ENCODE assay signal across 25 mouse cellular contexts in the genomic region with DNA sequence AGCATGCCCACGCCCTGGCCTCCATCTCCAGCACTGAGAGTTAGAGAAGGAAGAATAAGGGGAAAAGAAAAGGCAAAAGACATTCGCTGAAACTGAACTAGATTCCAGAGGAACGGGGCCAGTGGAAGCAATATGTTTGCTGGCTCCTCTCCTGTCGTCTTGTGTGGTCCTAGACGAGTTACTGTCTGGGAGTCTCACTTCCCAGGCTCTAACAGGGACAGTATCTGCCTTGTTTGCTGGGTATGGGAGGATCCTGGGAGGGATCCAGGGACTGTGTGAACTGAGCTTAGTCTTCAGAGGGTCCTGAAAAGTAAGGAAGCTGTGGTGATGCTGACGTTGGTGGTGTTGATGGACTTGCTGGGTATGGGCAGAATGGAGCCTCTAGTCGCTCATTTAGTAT. TPM values are rescaled to one million over a fixed set of nuclear protein-coding genes. Genes with fewer than 3 reads are reported as not detected.
DNase-seq lines count a peak whose midpoint lies in the region; ATAC-seq and TF ChIP-seq lines count a peak whose summit lies in the region.
"Had no signal": no experiment of that assay in that cellular context is flagged by ENCODE, and none has a peak within 500 bp of the region (broad histone marks: within the 10 kb centered on the region; RNA-seq: fewer than 3 reads in every experiment).

No protein-coding gene starts in this region.

- no peaks in the 10 kb centered on the region for H3K36me3 ChIP-seq in forebrain, postnatal 0 days (ENCODE audit: insufficient read depth)
- H3K36me3 ChIP-seq in forebrain, embryonic 12.5 days (replicated peaks) = no peaks in the 10 kb centered on the region
- no peaks in the 10 kb centered on the region for H3K36me3 ChIP-seq in hindbrain, postnatal 0 days (ENCODE audit: insufficient read depth, low read length)
- H3K36me3 ChIP-seq in hindbrain, embryonic 13.5 days = no peaks in the 10 kb centered on the region
- H3K36me3 ChIP-seq in lung, embryonic 14.5 days (ENCODE audit: insufficient read depth) = no peaks in the 10 kb centered on the region
- H3K36me3 ChIP-seq in stomach, embryonic 16.5 days (ENCODE audit: control insufficient read depth, insufficient read depth, low read length) = no peaks in the 10 kb centered on the region
- H3K36me3 ChIP-seq: forebrain, embryonic 15.5 days; G1E; hindbrain, embryonic 10.5 days; limb, embryonic 12.5 days; liver, embryonic 15.5 days; midbrain, embryonic 13.5 days; neural tube, embryonic 13.5 days had no signal

- WGBS in forebrain, postnatal 0 days = 59% methylated on average over 7 of the region's 7 CpGs
- 82% methylated on average over 7 of the region's 7 CpGs for WGBS in forebrain, embryonic 12.5 days
- WGBS in hindbrain, postnatal 0 days = 67% methylated on average over 7 of the region's 7 CpGs
- WGBS in hindbrain, embryonic 13.5 days = 81% methylated on average over 7 of the region's 7 CpGs
- 57% methylated on average over 7 of the region's 7 CpGs for WGBS in lung, embryonic 14.5 days
- 70% methylated on average over 7 of the region's 7 CpGs for WGBS in stomach, embryonic 16.5 days

- no peak overlapping the region for H3K4me2 ChIP-seq in forebrain, postnatal 0 days (ENCODE audit: low read depth)
- no peak overlapping the region for H3K4me2 ChIP-seq in forebrain, embryonic 12.5 days
- no peak overlapping the region for H3K4me2 ChIP-seq in hindbrain, postnatal 0 days (ENCODE audit: low read depth, low read length)
- H3K4me2 ChIP-seq in hindbrain, embryonic 13.5 days = no peak overlapping the region
- no peak overlapping the region for H3K4me2 ChIP-seq in lung, embryonic 14.5 days
- no peak overlapping the region for H3K4me2 ChIP-seq in stomach, embryonic 16.5 days (ENCODE audit: low read depth, low read length)
- H3K4me2 ChIP-seq: forebrain, embryonic 15.5 days; limb, embryonic 12.5 days; liver, embryonic 15.5 days; midbrain, embryonic 13.5 days; neural tube, embryonic 13.5 days had no signal

- H3K4me3 ChIP-seq in forebrain, postnatal 0 days (ENCODE audit: low read depth, low read length) = no peak overlapping the region
- no peak overlapping the region for H3K4me3 ChIP-seq in forebrain, embryonic 12.5 days (replicated peaks)
- H3K4me3 ChIP-seq in hindbrain, postnatal 0 days (ENCODE audit: low read length) = no peak overlapping the region
- no peak overlapping the region for H3K4me3 ChIP-seq in hindbrain, embryonic 13.5 days
- H3K4me3 ChIP-seq in lung, embryonic 14.5 days (ENCODE audit: low read depth, low read length) = no peak overlapping the region
- H3K4me3 ChIP-seq in stomach, embryonic 16.5 days (replicated peaks; ENCODE audit: low read length) = no peak overlapping the region
- H3K4me3 ChIP-seq: forebrain, embryonic 15.5 days; hindbrain, embryonic 10.5 days; left cerebral cortex, adult 2 months; limb, embryonic 12.5 days; liver, embryonic 15.5 days; megakaryocyte, embryonic 14.5 days; midbrain, embryonic 13.5 days; neural tube, embryonic 13.5 days had no signal

- TF ChIP-seq CTCF in forebrain, postnatal 0 days (IDR thresholded peaks at IDR 0.05; ENCODE audit: low read depth) = no peak
- TF ChIP-seq CTCF in hindbrain, postnatal 0 days (IDR thresholded peaks at IDR 0.05; ENCODE audit: low read depth) = no peak
- TF ChIP-seq CTCF in lung, embryonic 14.5 days (IDR thresholded peaks at IDR 0.05; ENCODE audit: low read depth) = no peak

- peak; percentile 56 for DNase-seq in forebrain, postnatal 0 days
- no peak for DNase-seq in hindbrain, postnatal 0 days (ENCODE audit: low spot score)
- DNase-seq in lung, embryonic 14.5 days = peak; percentile 58
- DNase-seq in lung, adult 18-20 months = no peak
- no peak for DNase-seq in left cerebral cortex, adult 18-20 months (ENCODE audit: low spot score in 2 of 2)
- DNase-seq: adrenal gland, adult 8-10 months; cerebellum, adult 2 months; cerebellum, postnatal 14 days; gastrocnemius, postnatal 10 days; thymus, adult 2 months; thymus, postnatal 36 days had no signal

- no peak for ATAC-seq in forebrain, postnatal 0 days
- no peak for ATAC-seq in forebrain, embryonic 12.5 days (ENCODE audit: low FRiP score)
- ATAC-seq in hindbrain, postnatal 0 days = peak; percentile 56; the same call in 1 of the 2 replicates
- no peak for ATAC-seq in hindbrain, embryonic 13.5 days (ENCODE audit: low FRiP score)
- ATAC-seq in lung, embryonic 14.5 days (ENCODE audit: insufficient read depth) = peak; percentile 69; the same call in 1 of the 2 replicates
- ATAC-seq in stomach, embryonic 16.5 days (ENCODE audit: insufficient read depth, low FRiP score) = peak; percentile 30; the same call in 1 of the 2 replicates
- ATAC-seq: forebrain, embryonic 15.5 days; hindbrain, embryonic 16.5 days; intestine, postnatal 0 days; midbrain, embryonic 13.5 days had no signal

- H3K9me3 ChIP-seq in forebrain, postnatal 0 days (ENCODE audit: low read length) = no peaks in the 10 kb centered on the region
- H3K9me3 ChIP-seq in forebrain, embryonic 12.5 days = no peaks in the 10 kb centered on the region
- no peaks in the 10 kb centered on the region for H3K9me3 ChIP-seq in hindbrain, postnatal 0 days (ENCODE audit: low read length)
- no peaks in the 10 kb centered on the region for H3K9me3 ChIP-seq in hindbrain, embryonic 13.5 days
- H3K9me3 ChIP-seq in lung, embryonic 14.5 days (ENCODE audit: low read depth, low read length) = no peaks in the 10 kb centered on the region
- no peaks in the 10 kb centered on the region for H3K9me3 ChIP-seq in stomach, embryonic 16.5 days (replicated peaks; ENCODE audit: control insufficient read depth, low read length)
- H3K9me3 ChIP-seq: forebrain, embryonic 15.5 days; G1E; hindbrain, embryonic 10.5 days; limb, embryonic 12.5 days; liver, embryonic 15.5 days; megakaryocyte, embryonic 14.5 days; midbrain, embryonic 13.5 days; neural tube, embryonic 13.5 days had no signal

- no peaks in the 10 kb centered on the region for H3K27me3 ChIP-seq in forebrain, postnatal 0 days (ENCODE audit: insufficient read depth, low read length)
- H3K27me3 ChIP-seq in forebrain, embryonic 12.5 days = no peaks in the 10 kb centered on the region
- H3K27me3 ChIP-seq in hindbrain, postnatal 0 days (ENCODE audit: insufficient read depth, low read length) = no peaks in the 10 kb centered on the region
- H3K27me3 ChIP-seq in hindbrain, embryonic 13.5 days = no peaks in the 10 kb centered on the region
- H3K27me3 ChIP-seq in lung, embryonic 14.5 days (ENCODE audit: insufficient read depth, low read length) = no peaks in the 10 kb centered on the region
- no peaks in the 10 kb centered on the region for H3K27me3 ChIP-seq in stomach, embryonic 16.5 days (ENCODE audit: control insufficient read depth, insufficient read depth, low read length)
- H3K27me3 ChIP-seq: forebrain, embryonic 15.5 days; limb, embryonic 12.5 days; midbrain, embryonic 13.5 days; neural tube, embryonic 13.5 days had no signal

- peak overlapping the region; percentile 29; the same call in 1 of the 2 replicates for H3K27ac ChIP-seq in forebrain, postnatal 0 days (ENCODE audit: low read depth, low read length)
- H3K27ac ChIP-seq in forebrain, embryonic 12.5 days = no peak overlapping the region
- H3K27ac ChIP-seq in hindbrain, postnatal 0 days = no peak overlapping the region
- no peak overlapping the region for H3K27ac ChIP-seq in hindbrain, embryonic 13.5 days
- H3K27ac ChIP-seq in lung, embryonic 14.5 days (ENCODE audit: low read depth) = no peak overlapping the region
- H3K27ac ChIP-seq in stomach, embryonic 16.5 days (ENCODE audit: low read length) = peak overlapping the region; percentile 32; the same call in 1 of the 2 replicates
- H3K27ac ChIP-seq: forebrain, embryonic 15.5 days; hindbrain, embryonic 10.5 days; left cerebral cortex, adult 2 months; limb, embryonic 12.5 days; liver, embryonic 15.5 days; midbrain, embryonic 13.5 days; neural tube, embryonic 13.5 days had no signal

- H3K9ac ChIP-seq in forebrain, postnatal 0 days = no peak overlapping the region
- H3K9ac ChIP-seq in forebrain, embryonic 12.5 days = no peak overlapping the region
- no peak overlapping the region for H3K9ac ChIP-seq in hindbrain, postnatal 0 days (replicated peaks; ENCODE audit: low read length)
- no peak overlapping the region for H3K9ac ChIP-seq in hindbrain, embryonic 13.5 days
- H3K9ac ChIP-seq in lung, embryonic 14.5 days = no peak overlapping the region
- H3K9ac ChIP-seq in stomach, embryonic 16.5 days (ENCODE audit: low read length) = no peak overlapping the region
- H3K9ac ChIP-seq: forebrain, embryonic 15.5 days; limb, embryonic 12.5 days; liver, embryonic 15.5 days; midbrain, embryonic 13.5 days; neural tube, embryonic 13.5 days had no signal

- H3K4me1 ChIP-seq in forebrain, postnatal 0 days (ENCODE audit: insufficient read depth) = no peaks in the 10 kb centered on the region
- H3K4me1 ChIP-seq in forebrain, embryonic 12.5 days = no peaks in the 10 kb centered on the region
- H3K4me1 ChIP-seq in hindbrain, postnatal 0 days (ENCODE audit: insufficient read depth, low read length) = no peaks in the 10 kb centered on the region
- no peaks in the 10 kb centered on the region for H3K4me1 ChIP-seq in hindbrain, embryonic 13.5 days (replicated peaks)
- no peaks in the 10 kb centered on the region for H3K4me1 ChIP-seq in lung, embryonic 14.5 days (ENCODE audit: insufficient read depth)
- H3K4me1 ChIP-seq in stomach, embryonic 16.5 days (ENCODE audit: control insufficient read depth, insufficient read depth, low read length) = peaks cover 7% of the 10 kb centered on the region; the same call in 1 of the 2 replicates
- H3K4me1 ChIP-seq: forebrain, embryonic 15.5 days; midbrain, embryonic 13.5 days; neural tube, embryonic 13.5 days had no signal

RNA-seq across cellular contexts. Expression of gene Cyth3, which starts 10.3 kb away (rescaled TPM):
- total RNA-seq in forebrain, postnatal 0 days (2014; rRNA removed) = 63.4 and 72.4 TPM in 2 replicates
- 42.5 and 44.3 TPM in 2 replicates for polyA plus RNA-seq in forebrain, postnatal 0 days (2015; fragmentation: Nextera tagmentation; extraction: Ambion mirVana)
- 25.7 and 27.8 TPM in 2 replicates for polyA plus RNA-seq in forebrain, embryonic 12.5 days (2016; fragmentation: Nextera tagmentation; extraction: Ambion mirVana)
- 43.3 and 43.6 TPM in 2 replicates for total RNA-seq in hindbrain, postnatal 0 days (2014; rRNA removed)
- 35.5 and 36.3 TPM in 2 replicates for polyA plus RNA-seq in hindbrain, postnatal 0 days (2015; fragmentation: Nextera tagmentation; extraction: Ambion mirVana)
- 34.2 and 37.9 TPM in 2 replicates for polyA plus RNA-seq in hindbrain, embryonic 13.5 days (2015; fragmentation: Nextera tagmentation; extraction: Ambion mirVana)
- polyA plus RNA-seq in lung, embryonic 14.5 days (2014; fragmentation: Nextera tagmentation; extraction: Ambion mirVana) = 48.3 and 52.0 TPM in 2 replicates
- polyA plus RNA-seq in stomach, embryonic 16.5 days (2015; fragmentation: Nextera tagmentation; extraction: Ambion mirVana) = 61.8 and 74.0 TPM in 2 replicates
- total RNA-seq in left cerebral cortex, adult 18-20 months (2021) = 10 to 100 TPM; 31.2 to 34.7 TPM

Comparison
In these comparisons a context has a peak if more than half of its experiments do, and no peak if none do; other contexts are left out.
1. ATAC-seq: peak in hindbrain, postnatal 0 days (single experiment), lung, embryonic 14.5 days (single experiment) and stomach, embryonic 16.5 days (single experiment); none in forebrain, postnatal 0 days (single experiment), forebrain, embryonic 12.5 days (single experiment) and hindbrain, embryonic 13.5 days (single experiment).
2. DNase-seq: peak in forebrain, postnatal 0 days (single experiment) and lung, embryonic 14.5 days (single experiment); none in hindbrain, postnatal 0 days (single experiment), lung, adult 18-20 months (0 of 2) and left cerebral cortex, adult 18-20 months (0 of 2).
3. H3K27ac ChIP-seq: peak in forebrain, postnatal 0 days (single experiment) and stomach, embryonic 16.5 days (single experiment); none in forebrain, embryonic 12.5 days (single experiment), hindbrain, postnatal 0 days (single experiment), hindbrain, embryonic 13.5 days (single experiment) and lung, embryonic 14.5 days (single experiment).